Mouse (Mus musculus) hindbrain, embryonic 16.5 days (tissue): ENCODE data around the gene Phldb1. TPM values are rescaled to one million over a fixed set of nuclear protein-coding genes. Genes with fewer than 3 reads are reported as not detected.

Experiments used
- ATAC-seq: fragments of 200-750 bp; cut with Nextera tagmentation; 2 replicates; pipeline ENCODE4 v1.8.0; 2017; ENCODE audit warnings: moderate TSS enrichment, moderate library complexity
- H3K27ac ChIP-seq: fragments of 300-500 bp; sonication (generic); 2 replicates; pipeline ENCODE4 v1.5.1; 2014; ENCODE audit warnings: low read depth, mild to moderate bottlenecking, control low read depth, low read length, moderate library complexity
- H3K27me3 ChIP-seq: fragments of 300-500 bp; sonication (generic); replicated peaks from 2 replicates; pipeline ENCODE4 v1.6.1; 2014; ENCODE audit warnings: low read length; ENCODE audit not compliant: control insufficient read depth, insufficient read depth
- H3K36me3 ChIP-seq: fragments of 300-500 bp; sonication (generic); 2 replicates; pipeline ENCODE4 v1.6.1; 2014; ENCODE audit warnings: mild to moderate bottlenecking, low read length, moderate library complexity, mixed read lengths; ENCODE audit not compliant: control insufficient read depth, insufficient read depth
- H3K4me1 ChIP-seq: fragments of 300-500 bp; sonication (generic); 2 replicates; pipeline ENCODE4 v1.6.1; 2014; ENCODE audit warnings: low read depth, low read length; ENCODE audit not compliant: control insufficient read depth, insufficient read depth
- H3K4me2 ChIP-seq: fragments of 300-500 bp; sonication (generic); 2 replicates; pipeline ENCODE4 v1.6.1; 2014; ENCODE audit warnings: mild to moderate bottlenecking, low read length, control low read depth, moderate library complexity
- H3K4me3 ChIP-seq: fragments of 300-500 bp; sonication (generic); 2 replicates; pipeline ENCODE4 v1.5.1; 2014; ENCODE audit warnings: mild to moderate bottlenecking, low read length, control low read depth, moderate library complexity
- H3K9ac ChIP-seq: fragments of 300-500 bp; sonication (generic); 2 replicates; pipeline ENCODE4 v1.6.1; 2014; ENCODE audit warnings: low read depth, mild to moderate bottlenecking, control low read depth, low read length, moderate library complexity
- H3K9me3 ChIP-seq: fragments of 300-500 bp; sonication (generic); 2 replicates; pipeline ENCODE4 v1.6.1; 2014; ENCODE audit warnings: mild to moderate bottlenecking, low read length, moderate library complexity; ENCODE audit not compliant: control insufficient read depth
- WGBS: fragments of 180-500 bp; shearing (Covaris S2); extraction: QIAGEN DNeasy Blood & Tissue Kit; methylation state at CpG from one replicate; pipeline ENCODE4 v1.1.7; 2014; 5-methylcytosine and 5-hydroxymethylcytosine counted together
- polyA plus RNA-seq: library from polyadenylated mRNA; unstranded; fragments of >200 nt; fragmentation: Nextera tagmentation; extraction: Ambion mirVana; gene quantifications from 2 replicates; pipeline ENCODE4 v1.2.1, GENCODE M21; 2015

Gene Phldb1
- polyA plus RNA-seq, 1 experiment from 2014 or later: 37.4 TPM

GRCm38 (mm10) chr9:44699196-44699595 lies 35.8 kb downstream of the Phldb1 start:
- no peaks in the 10 kb centered on the region for H3K27me3 ChIP-seq
- H3K9me3 ChIP-seq: no peaks in the 10 kb centered on the region
- no peaks in the 10 kb centered on the region for H3K4me1 ChIP-seq
- no peak overlapping the region for H3K27ac ChIP-seq
- H3K4me2 ChIP-seq: no peak overlapping the region
- no peak overlapping the region for H3K4me3 ChIP-seq
- WGBS: 92% methylated on average over 10 of the region's 10 CpGs
- no peak for ATAC-seq
- peaks cover 48% of the 10 kb centered on the region for H3K36me3 ChIP-seq
- H3K9ac ChIP-seq: no peak overlapping the region

GRCm38 (mm10) chr9:44697866-44698265 lies 37.1 kb downstream of the Phldb1 start:
- no peak overlapping the region for H3K9ac ChIP-seq
- H3K27me3 ChIP-seq: no peaks in the 10 kb centered on the region
- no peak for ATAC-seq
- no peaks in the 10 kb centered on the region for H3K4me1 ChIP-seq
- no peaks in the 10 kb centered on the region for H3K9me3 ChIP-seq
- WGBS: 92% methylated on average over 16 of the region's 16 CpGs
- no peak overlapping the region for H3K4me3 ChIP-seq
- H3K27ac ChIP-seq: no peak overlapping the region
- H3K4me2 ChIP-seq: no peak overlapping the region
- peaks cover 49% of the 10 kb centered on the region for H3K36me3 ChIP-seq

DNA sequence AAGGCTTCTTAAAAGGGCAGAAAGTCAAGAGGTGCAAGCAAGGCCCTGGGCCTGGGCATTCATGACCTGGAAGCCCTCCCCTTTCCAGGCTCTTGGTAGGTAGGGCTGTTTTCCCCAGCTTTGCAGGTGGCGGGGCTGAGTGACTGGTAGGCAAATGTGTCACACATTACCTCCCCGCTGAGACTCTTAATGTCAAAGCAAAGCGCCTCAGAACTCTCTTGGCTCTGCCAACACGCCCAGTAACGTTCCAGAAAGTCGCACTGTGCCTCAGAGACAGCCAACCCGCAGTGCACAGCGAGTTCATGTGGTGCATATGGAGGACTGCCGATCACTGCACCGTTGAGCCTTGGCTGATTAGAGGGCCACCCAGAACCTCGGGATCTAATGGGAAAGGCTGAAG lies 41.9 kb downstream of the Phldb1 start:
- 71% methylated on average over 11 of the region's 11 CpGs for WGBS
- H3K4me1 ChIP-seq: no peaks in the 10 kb centered on the region; the same call in 1 of the 2 replicates
- H3K36me3 ChIP-seq: peaks cover 40% of the 10 kb centered on the region
- no peak overlapping the region for H3K9ac ChIP-seq
- no peak overlapping the region for H3K4me2 ChIP-seq
- H3K4me3 ChIP-seq: no peak overlapping the region
- no peaks in the 10 kb centered on the region for H3K9me3 ChIP-seq
- H3K27me3 ChIP-seq: no peaks in the 10 kb centered on the region
- no peak for ATAC-seq
- H3K27ac ChIP-seq: no peak overlapping the region

DNA sequence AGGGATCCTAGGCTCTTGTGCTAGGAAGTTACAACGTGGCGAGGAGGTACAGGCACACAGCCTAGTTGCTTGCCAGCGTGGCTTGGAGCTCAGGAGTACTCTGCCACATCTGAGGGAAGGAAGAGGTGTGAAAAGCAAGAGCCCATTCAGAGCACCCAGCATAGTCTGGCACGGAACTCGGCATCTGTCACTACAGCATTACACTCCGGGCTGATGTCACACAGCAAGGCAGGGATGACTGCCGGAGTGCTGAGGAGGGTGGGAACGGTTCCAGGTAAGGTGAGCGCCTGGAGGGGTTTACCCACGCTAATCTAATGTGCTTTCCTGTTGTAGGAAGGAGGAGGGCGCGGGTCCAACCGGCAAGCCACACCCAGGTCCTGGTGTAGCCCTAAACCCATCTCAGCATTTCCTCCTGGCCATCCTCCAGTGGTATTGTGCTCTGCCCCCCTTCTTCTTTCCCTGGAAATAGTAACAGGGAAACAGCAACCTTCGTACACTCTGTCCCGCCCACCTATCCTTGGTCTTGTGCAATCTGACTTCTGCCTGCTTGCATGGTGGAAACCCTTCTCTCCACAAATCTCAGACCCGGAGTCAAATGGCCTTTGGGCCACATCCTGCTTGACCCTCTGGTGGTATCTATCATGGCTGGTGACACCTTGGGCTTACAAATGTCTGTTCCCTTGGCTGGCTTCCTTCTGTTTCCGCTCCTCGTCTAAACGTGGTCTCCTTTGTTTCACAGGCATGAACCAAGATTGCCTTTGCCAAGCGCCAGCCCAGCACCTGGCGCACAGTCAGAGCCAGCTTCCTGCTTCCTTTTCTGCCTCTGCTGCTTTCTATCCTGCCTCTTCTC lies 43.1 kb downstream of the Phldb1 start:
- Histone ChIP-seq H3K9ac (no peak overlapping the region), H3K4me1 (peaks cover 5% of the 10 kb centered on the region), H3K4me3 (no peak overlapping the region), H3K27me3 (no peaks in the 10 kb centered on the region), H3K4me2 (no peak overlapping the region), H3K9me3 (no peaks in the 10 kb centered on the region), H3K36me3 (peaks cover 33% of the 10 kb centered on the region), H3K27ac (peak overlapping the region; percentile 59)
- 72% methylated on average over 21 of the region's 21 CpGs for WGBS
- ATAC-seq: 0 out of 2 replicates have a peak, but pooled peaks have one; percentile 41

DNA sequence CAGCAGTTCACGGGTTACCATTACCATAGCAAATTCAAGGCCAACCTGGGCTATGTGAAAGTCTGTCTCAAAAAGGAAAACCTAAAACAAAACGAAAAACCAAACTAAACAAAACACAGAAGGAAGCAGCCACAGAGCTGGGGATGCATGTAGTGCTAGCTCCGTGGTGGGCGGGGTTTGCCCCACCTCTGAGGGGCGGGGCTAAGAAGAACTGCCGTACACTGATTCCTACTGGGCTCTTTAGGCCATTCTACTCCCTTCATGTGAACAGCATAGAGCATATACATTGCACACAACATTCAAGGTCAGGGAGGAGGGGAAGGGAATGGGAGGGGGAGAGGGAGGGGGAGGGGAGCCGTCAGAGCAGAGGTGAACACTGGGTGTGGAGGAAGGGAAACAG lies 44.4 kb downstream of the Phldb1 start:
- WGBS: 44% methylated on average over 7 of the region's 7 CpGs
- peaks cover 26% of the 10 kb centered on the region for H3K36me3 ChIP-seq
- H3K9me3 ChIP-seq: no peaks in the 10 kb centered on the region

GRCm38 (mm10) chr9:44688013-44688412 lies 47.0 kb downstream of the Phldb1 start:
- ATAC-seq: no peak
- Histone ChIP-seq H3K27me3 (no peaks in the 10 kb centered on the region), H3K9me3 (no peaks in the 10 kb centered on the region), H3K9ac (no peak overlapping the region), H3K36me3 (peaks cover 10% of the 10 kb centered on the region), H3K4me3 (no peak overlapping the region), H3K4me1 (peaks cover 20% of the 10 kb centered on the region), H3K27ac (no peak overlapping the region), H3K4me2 (no peak overlapping the region)
- 59% methylated on average over 9 of the region's 9 CpGs for WGBS

More for the DNA sequence above, 44.4 kb downstream of the Phldb1 start:
- H3K4me3 ChIP-seq: no peak overlapping the region
- H3K27me3 ChIP-seq: no peaks in the 10 kb centered on the region
- peaks cover 17% of the 10 kb centered on the region for H3K4me1 ChIP-seq
- no peak for ATAC-seq
- H3K9ac ChIP-seq: no peak overlapping the region
- no peak overlapping the region for H3K4me2 ChIP-seq
- H3K27ac ChIP-seq: no peak overlapping the region

GRCm38 (mm10) chr9:44686638-44687037 lies 48.4 kb downstream of the Phldb1 start:
- Histone ChIP-seq H3K36me3 (peaks cover 8% of the 10 kb centered on the region; the same call in 1 of the 2 replicates), H3K4me3 (no peak overlapping the region), H3K27ac (peak overlapping the region; percentile 51), H3K9me3 (no peaks in the 10 kb centered on the region), H3K4me2 (no peak overlapping the region), H3K9ac (no peak overlapping the region), H3K27me3 (no peaks in the 10 kb centered on the region), H3K4me1 (peaks cover 20% of the 10 kb centered on the region)
- peak; percentile 60 for ATAC-seq
- WGBS: 16% methylated on average over 5 of the region's 5 CpGs

DNA sequence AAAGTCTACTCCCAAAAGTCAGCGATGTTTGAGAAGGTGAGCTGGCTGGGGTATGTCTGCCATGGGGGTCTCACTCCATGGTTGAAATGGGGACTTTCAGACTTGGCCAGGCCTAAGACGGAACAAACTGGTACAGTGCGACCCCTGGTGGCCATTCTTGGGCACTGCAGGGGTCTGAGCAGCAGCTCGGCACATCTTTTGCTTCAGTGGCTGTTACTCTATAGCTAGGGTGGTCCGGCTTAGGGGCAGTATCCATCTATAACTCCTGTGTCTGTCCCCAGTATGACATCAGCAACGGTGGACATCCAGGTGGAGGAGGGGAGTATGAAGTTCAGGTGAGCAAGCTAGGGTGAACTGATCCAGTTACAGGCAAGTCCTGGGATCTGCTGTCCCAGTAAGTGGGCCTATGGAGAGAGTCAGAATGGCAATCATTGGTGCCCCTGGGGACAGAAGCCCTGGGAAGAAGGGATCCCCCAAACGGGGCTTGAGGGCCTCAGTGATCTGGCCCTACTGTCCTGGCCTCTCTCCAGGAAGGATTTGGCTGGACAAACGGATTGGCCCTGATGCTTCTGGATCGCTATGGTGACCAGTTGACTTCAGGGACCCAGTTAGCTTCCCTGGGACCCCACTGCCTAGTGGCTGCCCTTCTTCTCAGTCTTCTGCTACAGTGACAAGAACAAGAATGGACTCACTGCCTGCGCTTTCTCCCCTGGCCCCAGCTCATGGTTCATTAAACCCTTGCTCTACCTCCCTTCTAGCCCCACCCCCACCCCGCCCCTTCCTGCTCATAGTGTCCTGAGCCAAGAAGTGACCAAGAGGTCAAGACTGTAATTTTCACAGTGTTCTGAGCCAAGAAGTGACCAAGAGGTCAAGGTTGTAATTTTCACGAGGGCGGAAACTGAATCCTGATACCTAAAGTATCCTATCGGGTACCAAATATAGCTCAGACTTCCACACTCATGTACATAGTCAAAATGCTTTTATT lies 49.4 kb downstream of the Phldb1 start:
- H3K27me3 ChIP-seq: no peaks in the 10 kb centered on the region
- H3K9me3 ChIP-seq: no peaks in the 10 kb centered on the region
- peaks cover 20% of the 10 kb centered on the region for H3K4me1 ChIP-seq
- H3K4me3 ChIP-seq: no peak overlapping the region
- peak; percentile 79 for ATAC-seq
- WGBS: 29% methylated on average over 14 of the region's 14 CpGs
- H3K27ac ChIP-seq: peak overlapping the region; percentile 51
- H3K4me2 ChIP-seq: no peak overlapping the region
- H3K9ac ChIP-seq: 0 out of 2 replicates have a peak overlapping the region, but pooled peaks have one; percentile 13
- peaks cover 4% of the 10 kb centered on the region; the same call in 1 of the 2 replicates for H3K36me3 ChIP-seq

DNA sequence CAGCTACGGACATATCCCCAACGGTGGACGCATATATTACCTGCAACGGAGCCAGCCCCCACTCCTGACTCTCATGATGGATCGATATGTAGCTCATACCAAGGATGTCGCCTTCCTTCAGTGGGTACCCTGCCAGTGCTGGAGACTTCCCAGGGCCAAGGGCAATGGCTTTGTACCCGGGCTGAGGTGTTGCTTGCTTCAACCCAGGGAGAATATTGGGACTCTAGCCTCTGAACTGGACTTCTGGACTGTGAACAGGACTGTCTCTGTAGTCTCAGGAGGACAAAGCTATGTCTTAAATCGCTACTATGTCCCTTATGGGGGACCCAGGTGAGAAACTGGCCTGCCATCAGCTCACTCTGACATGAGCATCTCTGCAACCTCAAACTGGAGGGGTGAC lies 52.0 kb downstream of the Phldb1 start:
- no peak overlapping the region for H3K4me3 ChIP-seq
- WGBS: 86% methylated on average over 8 of the region's 8 CpGs
- ATAC-seq: no peak
- H3K36me3 ChIP-seq: no peaks in the 10 kb centered on the region
- H3K4me1 ChIP-seq: peaks cover 20% of the 10 kb centered on the region
- H3K9me3 ChIP-seq: no peaks in the 10 kb centered on the region
- no peak overlapping the region for H3K27ac ChIP-seq
- H3K27me3 ChIP-seq: no peaks in the 10 kb centered on the region
- H3K4me2 ChIP-seq: no peak overlapping the region
- H3K9ac ChIP-seq: no peak overlapping the region
